Mouse (Mus musculus): ENCODE measurements around the gene Rps6ka1. TPM values are rescaled to one million over a fixed set of nuclear protein-coding genes. Genes with fewer than 3 reads are reported as not detected.

The Rps6ka1 gene
- polyA plus RNA-seq, 2 experiments, result 28.4 to 48.4 TPM

DNA sequence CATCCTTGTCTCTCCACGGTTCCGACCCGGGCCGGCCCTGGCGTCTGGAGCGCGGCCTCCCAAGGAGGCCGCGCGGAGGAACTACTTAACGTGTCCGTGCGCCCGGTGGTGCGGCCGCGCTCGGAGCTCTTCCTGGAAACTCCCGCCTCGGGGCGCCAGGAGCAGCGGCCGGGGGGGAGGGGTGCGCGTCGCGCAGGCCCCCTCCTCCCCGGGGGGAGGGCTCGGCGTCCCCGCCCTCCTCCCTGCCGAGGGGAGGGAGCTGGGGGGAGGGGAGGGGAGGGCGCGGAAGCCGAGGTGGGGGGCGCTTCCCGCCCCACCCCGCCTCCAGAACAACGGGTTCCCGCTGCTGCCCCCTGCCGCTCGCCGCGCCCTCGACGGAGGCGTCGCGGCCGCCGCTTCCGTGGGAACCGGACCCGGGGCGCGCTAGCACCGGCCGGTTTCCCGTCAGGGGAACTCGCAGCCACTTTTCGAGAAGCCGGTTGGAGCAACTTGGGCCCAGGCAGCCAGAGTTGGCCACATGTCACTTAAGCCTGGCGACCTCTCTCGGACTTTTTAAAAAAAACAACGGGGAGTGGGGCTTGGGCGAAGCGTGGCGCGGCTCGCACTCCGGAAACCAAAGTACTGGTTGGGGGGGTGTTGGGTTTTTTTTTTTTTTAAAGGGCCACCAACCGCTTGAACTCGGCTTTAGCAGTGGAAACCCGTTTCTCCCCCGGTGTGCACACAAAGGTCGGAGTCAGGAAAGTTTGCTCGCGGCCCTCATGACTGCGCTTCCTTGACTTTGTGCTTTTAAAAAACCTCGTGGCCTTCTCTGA lies 73.4 kb downstream of the Rps6ka1 start:
- under 1% methylated on average over 60 of the region's 80 CpGs for WGBS (ENCODE audit: insufficient replicate concordance)
- TF ChIP-seq CTCF (IDR thresholded peaks at IDR 0.05; ENCODE audit: low read depth) (peak; percentile 60), EP300 (IDR thresholded peaks at IDR 0.05; ENCODE audit: low read depth) (0 out of 2 replicates have a peak, but pooled peaks have one; percentile 2)
- H3K36me3 ChIP-seq (replicated peaks; ENCODE audit: control insufficient read depth, insufficient read depth, low read depth), result no peaks in the 10 kb centered on the region
- H3K27ac ChIP-seq, result peak overlapping the region; percentile 92
- H3K4me2 ChIP-seq (ENCODE audit: low read depth), result peak overlapping the region; percentile 92
- H3K4me3 ChIP-seq (ENCODE audit: insufficient read depth in 1 of 2, low read depth in 2 of 2, low read length in 2 of 2), result peak overlapping the region; percentile 69 to 70
- DNase-seq (ENCODE audit: low read depth in 3 of 3, low spot score in 3 of 3) (peak; percentile 74 to 79 (median 76)), ATAC-seq (ENCODE audit: insufficient read depth) (peak; percentile 63)
- peak overlapping the region; percentile 78 for H3K9ac ChIP-seq (replicated peaks)
- no peaks in the 10 kb centered on the region for H3K9me3 ChIP-seq (ENCODE audit: control insufficient read depth, low read length)
- H3K27me3 ChIP-seq (ENCODE audit: control insufficient read depth, insufficient read depth, low read length), result no peaks in the 10 kb centered on the region
- H3K4me1 ChIP-seq (replicated peaks; ENCODE audit: control insufficient read depth in 2 of 2, insufficient read depth in 2 of 2, low read length in 1 of 2), result peaks cover 11 to 25% of the 10 kb centered on the region in 2 experiments

- Histone ChIP-seq H3K9ac (replicated peaks) (peak overlapping the region; percentile 78), H3K4me2 (ENCODE audit: low read depth) (peak overlapping the region; percentile 92), H3K27me3 (ENCODE audit: control insufficient read depth, insufficient read depth, low read length) (no peaks in the 10 kb centered on the region), H3K9me3 (ENCODE audit: control insufficient read depth, low read length) (no peaks in the 10 kb centered on the region), H3K4me1 (replicated peaks; ENCODE audit: control insufficient read depth in 2 of 2, insufficient read depth in 2 of 2, low read length in 1 of 2) (peaks cover 11 to 25% of the 10 kb centered on the region in 2 experiments), H3K36me3 (replicated peaks; ENCODE audit: control insufficient read depth, insufficient read depth, low read depth) (no peaks in the 10 kb centered on the region), H3K4me3 (ENCODE audit: insufficient read depth in 1 of 2, low read depth in 2 of 2, low read length in 2 of 2) (peak overlapping the region; percentile 69 to 70), H3K27ac (peak overlapping the region; percentile 92)
- TF ChIP-seq CTCF (IDR thresholded peaks at IDR 0.05; ENCODE audit: low read depth), result no peak
- TF ChIP-seq EP300 (IDR thresholded peaks at IDR 0.05; ENCODE audit: low read depth), result peak; percentile 48; the same call in 1 of the 2 replicates
- peak; percentile 86 for ATAC-seq (ENCODE audit: insufficient read depth)
- WGBS (ENCODE audit: insufficient replicate concordance), result under 1% methylated on average over 70 of the region's 101 CpGs
- DNase-seq (ENCODE audit: low read depth in 3 of 3, low spot score in 3 of 3), result peak; percentile 90 to 92 (median 92)
Measured at GRCm38 (mm10) chr4:133813174-133813991, 74.2 kb downstream of the Rps6ka1 start.

- WGBS (ENCODE audit: insufficient replicate concordance), result 35% methylated on average over 15 of the region's 15 CpGs
- H3K4me1 ChIP-seq (replicated peaks; ENCODE audit: control insufficient read depth in 2 of 2, insufficient read depth in 2 of 2, low read length in 1 of 2), result 0 out of 4 replicates have a peak, but pooled peaks cover 0 to 3% of the 10 kb centered on the region in 2 experiments
- ATAC-seq (ENCODE audit: insufficient read depth) (no peak), DNase-seq (ENCODE audit: low read depth in 3 of 3, low spot score in 3 of 3) (no peak)
- H3K4me3 ChIP-seq (ENCODE audit: insufficient read depth in 1 of 2, low read depth in 2 of 2, low read length in 2 of 2), result no peak overlapping the region
- TF ChIP-seq CTCF (IDR thresholded peaks at IDR 0.05; ENCODE audit: low read depth) (no peak), EP300 (IDR thresholded peaks at IDR 0.05; ENCODE audit: low read depth) (no peak)
- H3K27ac ChIP-seq, result no peak overlapping the region
- H3K36me3 ChIP-seq (replicated peaks; ENCODE audit: control insufficient read depth, insufficient read depth, low read depth), result no peaks in the 10 kb centered on the region
- H3K9me3 ChIP-seq (ENCODE audit: control insufficient read depth, low read length), result no peaks in the 10 kb centered on the region
- no peaks in the 10 kb centered on the region for H3K27me3 ChIP-seq (ENCODE audit: control insufficient read depth, insufficient read depth, low read length)
- no peak overlapping the region for H3K4me2 ChIP-seq (ENCODE audit: low read depth)
- no peak overlapping the region for H3K9ac ChIP-seq (replicated peaks)
Measured at GRCm38 (mm10) chr4:133804401-133805263, 83.0 kb downstream of the Rps6ka1 start.

- Histone ChIP-seq H3K9me3 (ENCODE audit: control insufficient read depth, low read length) (no peaks in the 10 kb centered on the region), H3K4me3 (ENCODE audit: insufficient read depth in 1 of 2, low read depth in 2 of 2, low read length in 2 of 2) (no peak overlapping the region), H3K27ac (no peak overlapping the region), H3K27me3 (ENCODE audit: control insufficient read depth, insufficient read depth, low read length) (no peaks in the 10 kb centered on the region), H3K4me2 (ENCODE audit: low read depth) (no peak overlapping the region), H3K9ac (replicated peaks) (no peak overlapping the region), H3K4me1 (replicated peaks; ENCODE audit: control insufficient read depth in 2 of 2, insufficient read depth in 2 of 2, low read length in 1 of 2) (0 out of 4 replicates have a peak, but pooled peaks cover 0 to 3% of the 10 kb centered on the region in 2 experiments), H3K36me3 (replicated peaks; ENCODE audit: control insufficient read depth, insufficient read depth, low read depth) (no peaks in the 10 kb centered on the region)
- DNase-seq (ENCODE audit: low read depth in 3 of 3, low spot score in 3 of 3), result no peak
- TF ChIP-seq CTCF (IDR thresholded peaks at IDR 0.05; ENCODE audit: low read depth), result no peak
- TF ChIP-seq EP300 (IDR thresholded peaks at IDR 0.05; ENCODE audit: low read depth), result no peak
- 46% methylated on average over 6 of the region's 6 CpGs for WGBS (ENCODE audit: insufficient replicate concordance)
- no peak for ATAC-seq (ENCODE audit: insufficient read depth)
Measured at GRCm38 (mm10) chr4:133800589-133800988, 87.0 kb downstream of the Rps6ka1 start.

Other genes starting within 250 kb of the Rps6ka1 start
- gene Zdhhc18, start 237.6 kb downstream of the Rps6ka1 start, polyA plus RNA-seq (2012; rRNA removed), result 3.8 and 3.9 TPM in 2 replicates
- gene Zdhhc18, start 237.6 kb downstream of the Rps6ka1 start, polyA plus RNA-seq (2014; fragmentation: Nextera tagmentation; extraction: Ambion mirVana), result 0.58 and 0.90 TPM in 2 replicates
- gene Pigv, start 215.2 kb downstream of the Rps6ka1 start, polyA plus RNA-seq (2012; rRNA removed), result 3.2 and 3.3 TPM in 2 replicates
- 3.1 and 4.0 TPM in 2 replicates for gene Pigv, start 215.2 kb downstream of the Rps6ka1 start, polyA plus RNA-seq (2014; fragmentation: Nextera tagmentation; extraction: Ambion mirVana)
- 11.9 and 12.0 TPM in 2 replicates for gene Arid1a, start 131.0 kb downstream of the Rps6ka1 start, polyA plus RNA-seq (2012; rRNA removed)
- 7.4 and 7.8 TPM in 2 replicates for gene Arid1a, start 131.0 kb downstream of the Rps6ka1 start, polyA plus RNA-seq (2014; fragmentation: Nextera tagmentation; extraction: Ambion mirVana)
- 120 and 233 TPM in 2 replicates for gene Hmgn2, start 80.9 kb upstream of the Rps6ka1 start, polyA plus RNA-seq (2012; rRNA removed)
- gene Hmgn2, start 80.9 kb upstream of the Rps6ka1 start, polyA plus RNA-seq (2014; fragmentation: Nextera tagmentation; extraction: Ambion mirVana), result 665 and 670 TPM in 2 replicates
- 10.5 and 13.3 TPM in 2 replicates for gene Dhdds, start 113.1 kb upstream of the Rps6ka1 start, polyA plus RNA-seq (2012; rRNA removed)
- gene Dhdds, start 113.1 kb upstream of the Rps6ka1 start, polyA plus RNA-seq (2014; fragmentation: Nextera tagmentation; extraction: Ambion mirVana), result 16.8 and 17.8 TPM in 2 replicates
- 0.70 and 0.95 TPM in 2 replicates for gene Lin28a, start 131.0 kb upstream of the Rps6ka1 start, polyA plus RNA-seq (2012; rRNA removed)
- gene Lin28a, start 131.0 kb upstream of the Rps6ka1 start, polyA plus RNA-seq (2014; fragmentation: Nextera tagmentation; extraction: Ambion mirVana), result 0.28 and 0.42 TPM in 2 replicates
- 0.03 and 0.06 TPM in 2 replicates for gene Zfp683, start 166.0 kb upstream of the Rps6ka1 start, polyA plus RNA-seq (2012; rRNA removed)
- gene Zfp683, start 166.0 kb upstream of the Rps6ka1 start, polyA plus RNA-seq (2014; fragmentation: Nextera tagmentation; extraction: Ambion mirVana), result not detected in 2 replicates
- 0.23 TPM in 2 replicates for gene Crybg2, start 173.0 kb upstream of the Rps6ka1 start, polyA plus RNA-seq (2012; rRNA removed)
- gene Crybg2, start 173.0 kb upstream of the Rps6ka1 start, polyA plus RNA-seq (2014; fragmentation: Nextera tagmentation; extraction: Ambion mirVana), result 0.42 and 0.67 TPM in 2 replicates
- gene Cd52, start 207.3 kb upstream of the Rps6ka1 start, polyA plus RNA-seq (2012; rRNA removed), result 17.1 and 31.5 TPM in 2 replicates
- 31.0 and 36.7 TPM in 2 replicates for gene Cd52, start 207.3 kb upstream of the Rps6ka1 start, polyA plus RNA-seq (2014; fragmentation: Nextera tagmentation; extraction: Ambion mirVana)
- 1.4 TPM in 2 replicates for gene Ubxn11, start 214.8 kb upstream of the Rps6ka1 start, polyA plus RNA-seq (2012; rRNA removed)
- gene Ubxn11, start 214.8 kb upstream of the Rps6ka1 start, polyA plus RNA-seq (2014; fragmentation: Nextera tagmentation; extraction: Ambion mirVana), result 2.0 and 3.7 TPM in 2 replicates
- 70.8 and 79.9 TPM in 2 replicates for gene Sh3bgrl3, start 241.0 kb upstream of the Rps6ka1 start, polyA plus RNA-seq (2012; rRNA removed)
- gene Sh3bgrl3, start 241.0 kb upstream of the Rps6ka1 start, polyA plus RNA-seq (2014; fragmentation: Nextera tagmentation; extraction: Ambion mirVana), result 142 and 153 TPM in 2 replicates